Mouse (Mus musculus) cortical plate, adult 2 months (tissue): ENCODE measurements around the gene Trpm3. TPM values are rescaled to one million over a fixed set of nuclear protein-coding genes. Genes with fewer than 3 reads are reported as not detected.

Experiments
- H3K27ac ChIP-seq: fragments of 200-500 bp; 2 replicates; pipeline ENCODE4 v1.5.1; 2012; ENCODE audit warnings: low read length, control low read depth, inconsistent platforms; ENCODE audit not compliant: insufficient read depth
- H3K4me1 ChIP-seq: fragments of 200-500 bp; 2 replicates; pipeline ENCODE4 v1.6.1; 2011; ENCODE audit warnings: low read length; ENCODE audit not compliant: control insufficient read depth, insufficient read depth
- H3K4me3 ChIP-seq: fragments of 200-500 bp; 2 replicates; pipeline ENCODE4 v1.5.1; 2011; ENCODE audit warnings: mild to moderate bottlenecking, low read length, control low read depth; ENCODE audit not compliant: insufficient read depth
- CTCF ChIP-seq: fragments of 200-500 bp; IDR thresholded peaks from 2 replicates; pipeline ENCODE4 v1.5.1; 2011; ENCODE audit warnings: mild to moderate bottlenecking, control low read depth, low read length; ENCODE audit not compliant: insufficient read depth; ENCODE audit errors: extremely low read depth
- POLR2A ChIP-seq: fragments of 200-500 bp; IDR thresholded peaks from 2 replicates; pipeline ENCODE4 v1.6.1; 2011; ENCODE audit warnings: mild to moderate bottlenecking, low read length, control low read depth; ENCODE audit not compliant: insufficient read depth; ENCODE audit errors: extremely low read depth
- polyA plus RNA-seq: library from polyadenylated mRNA; depleted of rRNA; stranded (reverse); fragments of >200 nt; gene quantifications from 2 replicates; pipeline ENCODE4 v1.2.3, GENCODE M21; 2012

Trpm3 gene
- polyA plus RNA-seq, 1 experiment, result 16.5 TPM

- no peaks in the 10 kb centered on the region for H3K4me1 ChIP-seq
- no peak overlapping the region for H3K27ac ChIP-seq
- H3K4me3 ChIP-seq, result no peak overlapping the region
- TF ChIP-seq POLR2A (no peak), CTCF (no peak)
Measured at GRCm38 (mm10) chr19:22758496-22758895, 619.6 kb downstream of the Trpm3 start.

DNA sequence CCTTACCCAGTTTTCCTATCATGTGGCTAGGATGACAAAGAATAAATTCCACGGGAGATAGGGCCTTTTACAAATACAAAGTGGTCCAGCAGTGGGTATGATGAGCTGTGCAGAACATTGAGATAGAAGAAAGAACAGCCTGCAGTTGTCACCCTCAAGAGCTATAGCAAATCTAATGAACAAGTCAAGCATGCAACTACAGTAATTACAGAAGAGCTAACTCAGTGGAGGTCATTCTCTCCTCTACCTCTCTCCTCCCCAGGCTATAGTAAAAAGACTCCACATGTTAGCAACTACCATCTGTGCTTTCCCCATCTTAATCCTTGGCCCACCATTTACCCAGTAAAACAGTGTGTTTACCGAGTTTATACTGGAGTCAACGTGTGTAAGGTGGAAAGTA, 629.4 kb downstream of the Trpm3 start:
- H3K4me3 ChIP-seq, result no peak overlapping the region
- no peak overlapping the region for H3K27ac ChIP-seq
- H3K4me1 ChIP-seq, result no peaks in the 10 kb centered on the region
- TF ChIP-seq POLR2A (no peak), CTCF (no peak)

DNA sequence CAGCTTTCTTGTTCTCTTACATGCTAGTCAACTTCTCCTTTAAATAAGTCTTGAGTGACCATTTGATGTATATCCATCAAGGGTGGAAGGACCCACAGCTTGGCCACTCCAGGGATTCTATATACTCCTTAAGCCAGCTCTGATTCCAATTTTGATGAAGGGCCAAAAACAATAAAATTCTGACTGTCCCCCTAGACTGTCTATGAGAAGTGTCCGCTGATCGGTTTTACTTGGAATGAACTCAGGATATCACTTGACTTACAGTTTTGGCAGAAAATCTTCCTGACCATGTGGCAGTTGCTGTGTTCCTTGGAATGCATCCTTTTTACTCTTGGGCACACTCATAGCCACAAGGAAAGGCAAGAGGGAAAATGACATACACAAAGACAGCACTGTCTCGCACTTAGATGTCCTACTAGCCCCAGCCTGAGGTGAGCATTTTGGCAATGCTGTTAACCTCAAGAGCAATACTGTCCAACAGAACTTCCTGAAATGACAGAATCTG, 636.4 kb downstream of the Trpm3 start:
- TF ChIP-seq CTCF (no peak), POLR2A (no peak)
- Histone ChIP-seq H3K4me1 (no peaks in the 10 kb centered on the region), H3K27ac (no peak overlapping the region)

DNA sequence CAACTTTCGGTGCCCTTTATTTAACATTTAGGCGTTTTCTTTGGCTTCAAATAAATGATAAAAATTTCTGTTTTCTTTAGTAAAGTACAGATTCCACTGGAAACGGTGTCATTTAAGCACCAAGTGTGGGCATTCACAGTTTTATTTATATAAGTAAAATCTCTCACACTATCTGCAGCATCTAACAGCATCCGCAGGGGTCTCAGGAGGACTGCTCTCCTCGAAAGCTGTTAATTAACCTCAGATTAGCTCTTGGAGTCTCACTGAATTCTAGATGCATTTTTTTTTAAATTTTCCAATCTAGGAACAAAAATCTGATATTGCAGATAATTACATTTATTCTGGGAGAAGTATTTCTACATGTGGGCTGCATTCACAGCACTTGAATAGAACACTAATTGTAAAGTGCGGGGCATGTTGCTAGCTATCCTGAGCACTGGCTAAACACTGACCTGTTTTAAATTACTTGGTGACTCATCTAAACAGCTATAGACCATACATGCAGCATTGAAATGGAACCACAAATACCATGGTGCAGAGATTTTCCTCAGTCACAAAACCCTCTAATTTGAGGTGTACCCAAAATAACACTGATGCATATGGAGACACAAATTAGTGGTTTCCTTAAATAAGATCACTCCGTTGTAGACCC, 641.5 kb downstream of the Trpm3 start:
- Histone ChIP-seq H3K4me3 (no peak overlapping the region), H3K4me1 (peaks cover 1% of the 10 kb centered on the region; the same call in 1 of the 2 replicates), H3K27ac (no peak overlapping the region)
- TF ChIP-seq POLR2A (no peak), CTCF (no peak)

More for the DNA sequence above, 636.4 kb downstream of the Trpm3 start:
- H3K4me3 ChIP-seq, result no peak overlapping the region

DNA sequence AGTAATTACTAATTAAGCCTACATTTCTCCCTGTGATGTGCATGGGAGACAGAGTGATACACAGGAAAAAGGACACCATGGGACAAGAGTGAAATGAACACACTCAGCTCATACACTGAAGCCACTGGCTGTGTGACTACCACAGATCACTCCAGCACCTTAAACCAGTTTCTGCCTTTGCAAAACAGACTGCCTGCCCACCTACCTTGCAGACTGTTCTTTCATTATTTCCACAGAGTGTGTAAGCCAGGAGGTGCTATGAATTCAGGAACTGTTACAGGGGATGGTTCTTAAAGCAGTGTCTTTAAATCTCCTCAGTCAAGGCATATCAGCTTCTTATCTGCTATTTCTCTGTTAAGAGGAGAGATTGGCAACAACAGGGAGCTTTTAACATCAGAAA, 642.7 kb downstream of the Trpm3 start:
- peaks cover 1% of the 10 kb centered on the region; the same call in 1 of the 2 replicates for H3K4me1 ChIP-seq
- H3K4me3 ChIP-seq, result no peak overlapping the region
- TF ChIP-seq POLR2A (no peak), CTCF (no peak)
- H3K27ac ChIP-seq, result no peak overlapping the region

GRCm38 (mm10) chr19:22783745-22784144, 644.9 kb downstream of the Trpm3 start:
- Histone ChIP-seq H3K4me3 (no peak overlapping the region), H3K4me1 (peaks cover 1% of the 10 kb centered on the region; the same call in 1 of the 2 replicates), H3K27ac (no peak overlapping the region)
- TF ChIP-seq CTCF (no peak), POLR2A (no peak)

DNA sequence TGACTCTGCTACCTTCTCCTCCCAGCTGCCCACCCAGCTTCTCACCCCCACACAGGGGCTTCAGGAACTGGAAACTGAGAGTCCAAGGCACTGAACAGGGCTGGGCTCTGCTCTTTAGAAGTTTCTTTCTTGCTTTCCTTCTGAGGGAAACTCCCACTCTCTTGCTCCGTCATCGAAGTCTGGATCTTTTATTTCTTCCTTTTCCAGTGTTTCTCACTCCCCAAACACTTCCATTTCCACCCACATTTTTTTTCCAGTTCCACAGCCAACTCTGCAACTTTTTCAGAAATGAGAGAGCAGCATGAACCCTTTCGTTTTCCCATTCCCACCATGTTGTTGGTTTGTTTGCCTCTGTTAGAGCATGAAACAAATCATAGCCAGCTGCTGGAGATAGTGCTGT, 650.9 kb downstream of the Trpm3 start:
- TF ChIP-seq CTCF (no peak), POLR2A (no peak)
- Histone ChIP-seq H3K4me3 (no peak overlapping the region), H3K27ac (no peak overlapping the region), H3K4me1 (no peaks in the 10 kb centered on the region)

DNA sequence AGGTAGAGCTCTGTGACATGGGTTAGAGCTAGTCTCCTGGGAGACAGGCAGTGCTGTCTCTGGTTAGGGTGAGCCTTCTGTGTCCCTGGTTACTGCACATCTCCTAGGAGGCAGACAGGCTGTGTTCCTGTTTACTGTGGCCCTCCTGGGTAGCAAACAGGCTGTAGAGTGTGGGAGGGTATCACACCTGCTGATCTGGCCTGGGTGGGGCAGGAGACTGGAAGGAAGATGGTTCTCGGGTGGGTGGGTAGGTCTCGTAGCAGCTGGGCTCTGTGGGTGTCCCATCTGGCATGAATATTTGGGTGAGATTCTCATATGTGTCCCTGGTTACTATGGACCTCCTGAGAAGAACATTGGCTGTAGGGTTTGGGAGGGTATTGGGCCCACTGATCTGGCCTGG, 658.1 kb downstream of the Trpm3 start:
- no peak for TF ChIP-seq CTCF
- TF ChIP-seq POLR2A, result no peak
- no peak overlapping the region for H3K4me3 ChIP-seq
- peaks cover 3% of the 10 kb centered on the region; the same call in 1 of the 2 replicates for H3K4me1 ChIP-seq
- H3K27ac ChIP-seq, result no peak overlapping the region

DNA sequence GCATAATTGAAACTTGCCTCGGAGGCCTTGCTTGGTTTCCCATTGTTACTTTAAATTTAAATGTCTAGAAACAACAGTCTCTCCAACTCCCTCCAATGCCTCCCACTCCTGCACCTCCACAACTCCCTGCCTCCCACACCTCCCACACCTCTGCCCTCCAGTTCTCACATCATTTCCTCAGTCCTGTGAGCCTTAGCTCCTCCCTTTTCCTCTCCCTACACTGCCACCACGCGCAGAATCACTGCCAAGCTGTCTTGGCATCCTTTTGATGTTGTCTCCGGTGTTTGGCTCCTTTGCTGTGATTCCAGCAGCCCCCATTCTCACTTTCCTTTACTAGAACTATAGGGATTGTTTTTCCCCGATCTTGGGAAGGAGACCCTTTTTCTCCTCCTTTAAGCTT, 661.6 kb downstream of the Trpm3 start:
- no peak overlapping the region for H3K4me3 ChIP-seq
- H3K27ac ChIP-seq, result 0 out of 2 replicates have a peak overlapping the region, but pooled peaks have one; percentile 10
- no peak for TF ChIP-seq CTCF
- peaks cover 3% of the 10 kb centered on the region; the same call in 1 of the 2 replicates for H3K4me1 ChIP-seq

DNA sequence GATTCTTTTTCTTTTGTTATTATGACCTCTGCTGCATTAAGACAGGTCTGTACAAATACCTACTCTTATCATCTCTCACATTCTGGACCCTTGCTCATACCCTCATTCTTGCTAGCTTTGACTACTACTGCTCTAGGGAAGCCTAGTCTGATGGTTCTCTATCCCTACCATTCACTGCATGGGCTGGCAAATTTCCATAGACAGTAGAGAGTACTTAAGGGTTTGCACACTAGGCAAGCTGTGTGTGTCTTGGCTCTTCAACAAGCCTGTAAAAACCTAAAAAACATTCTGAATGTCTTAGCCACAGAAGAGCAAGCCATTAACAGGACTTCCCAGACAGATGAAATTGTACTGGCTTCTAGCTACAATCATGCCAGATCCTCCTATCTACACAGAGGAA, 664.5 kb downstream of the Trpm3 start:
- Histone ChIP-seq H3K4me3 (no peak overlapping the region), H3K27ac (no peak overlapping the region), H3K4me1 (peaks cover 3% of the 10 kb centered on the region; the same call in 1 of the 2 replicates)
- TF ChIP-seq CTCF (no peak), POLR2A (no peak)
